Mouse (Mus musculus): Measurements from ENCODE around the gene Mvb12b. TPM values are rescaled to one million over a fixed set of nuclear protein-coding genes. Genes with fewer than 3 reads are reported as not detected.

Mvb12b gene
- polyA plus RNA-seq, 1 experiment = 15.9 TPM

DNA sequence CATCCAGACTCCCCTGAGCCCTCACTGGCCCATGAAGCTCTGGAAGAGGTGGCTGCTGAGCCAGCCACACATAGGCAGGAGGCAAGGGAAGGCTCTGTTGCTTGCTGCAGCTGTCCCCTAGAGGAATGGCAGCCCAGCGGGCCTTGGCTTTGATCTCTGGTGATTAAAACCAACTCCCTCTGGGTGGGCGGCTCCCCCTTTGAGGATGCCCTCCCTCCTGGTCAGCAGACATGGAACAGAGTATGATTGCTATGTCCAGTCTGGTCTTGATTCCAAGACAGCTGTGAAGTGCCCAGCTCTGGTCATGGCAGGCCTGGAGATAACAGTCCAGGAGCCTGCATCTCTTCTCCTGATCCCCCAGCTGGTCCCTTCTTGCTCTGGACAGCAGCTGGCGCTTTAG is 179.7 kb downstream of the Mvb12b start:
- H3K4me3 ChIP-seq (ENCODE audit: insufficient read depth, poor library complexity, severe bottlenecking) = no peak overlapping the region
- TF ChIP-seq MYOD1 (IDR thresholded peaks at IDR 0.05; ENCODE audit: control insufficient read depth, insufficient read length, low read depth) (no peak), FOSL1 (IDR thresholded peaks at IDR 0.05; ENCODE audit: insufficient read depth, low read length, poor library complexity, severe bottlenecking) (no peak), CEBPB (IDR thresholded peaks at IDR 0.05; ENCODE audit: low read depth) (no peak), MAX (IDR thresholded peaks at IDR 0.05) (no peak)
- H3ac ChIP-seq (ENCODE audit: control insufficient read depth, insufficient read length, low read depth) = no peak overlapping the region
- H3K27me3 ChIP-seq (ENCODE audit: control insufficient read depth, insufficient read depth, insufficient read length) = peaks cover 72% of the 10 kb centered on the region
- no peaks in the 10 kb centered on the region for H3K79me3 ChIP-seq (ENCODE audit: low read depth)
- no peaks in the 10 kb centered on the region for H3K79me2 ChIP-seq (ENCODE audit: control insufficient read depth, insufficient read depth)
- H3K36me3 ChIP-seq (ENCODE audit: control insufficient read depth, insufficient read depth) = no peaks in the 10 kb centered on the region

GRCm38 (mm10) chr2:33706403-33706802 is 181.3 kb downstream of the Mvb12b start:
- H3K4me3 ChIP-seq (ENCODE audit: insufficient read depth, poor library complexity, severe bottlenecking) = no peak overlapping the region
- no peaks in the 10 kb centered on the region for H3K36me3 ChIP-seq (ENCODE audit: control insufficient read depth, insufficient read depth)
- peaks cover 74% of the 10 kb centered on the region for H3K27me3 ChIP-seq (ENCODE audit: control insufficient read depth, insufficient read depth, insufficient read length)
- no peaks in the 10 kb centered on the region for H3K79me2 ChIP-seq (ENCODE audit: control insufficient read depth, insufficient read depth)
- no peaks in the 10 kb centered on the region for H3K79me3 ChIP-seq (ENCODE audit: low read depth)
- TF ChIP-seq MYOG (IDR thresholded peaks at IDR 0.05; ENCODE audit: control insufficient read depth, extremely low read depth, insufficient read length) (no peak), MYOD1 (IDR thresholded peaks at IDR 0.05; ENCODE audit: control insufficient read depth, insufficient read length, low read depth) (no peak), CEBPB (IDR thresholded peaks at IDR 0.05; ENCODE audit: low read depth) (no peak), CTCF (IDR thresholded peaks at IDR 0.05; ENCODE audit: control insufficient read depth, insufficient read depth, insufficient read length) (no peak), USF1 (IDR thresholded peaks at IDR 0.05; ENCODE audit: low read depth) (no peak), MAX (IDR thresholded peaks at IDR 0.05) (no peak)
- no peak overlapping the region for H3ac ChIP-seq (ENCODE audit: control insufficient read depth, insufficient read length, low read depth)

DNA sequence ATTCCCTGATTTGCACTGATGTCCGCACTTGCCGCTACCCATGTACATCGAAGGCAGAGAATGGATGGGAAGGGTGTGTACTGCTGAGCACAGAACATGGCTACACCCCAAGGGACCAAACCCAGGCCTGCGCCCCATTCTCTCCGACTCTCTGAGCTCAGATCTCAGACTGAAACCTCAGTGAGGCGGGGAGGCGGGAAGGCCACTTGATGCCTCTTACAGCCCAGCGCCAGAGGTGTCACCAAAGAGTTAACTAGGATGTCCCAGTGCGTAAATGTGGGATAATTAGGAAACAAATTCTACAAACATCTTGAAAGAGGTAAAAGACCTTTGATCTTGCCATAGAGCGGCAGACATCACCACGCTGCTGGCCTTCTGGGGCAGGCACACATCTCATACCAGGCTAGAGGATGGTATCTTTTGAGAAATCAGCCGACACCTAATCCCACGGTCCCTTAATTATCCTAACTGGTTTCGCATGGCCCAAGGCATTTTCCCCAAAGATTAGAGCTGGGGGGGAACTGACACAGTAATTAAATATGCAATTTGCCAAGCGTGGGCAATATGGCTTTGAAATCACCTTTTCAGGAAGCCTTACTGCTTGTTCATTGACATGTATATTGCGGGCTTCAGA is 181.9 kb downstream of the Mvb12b start:
- Histone ChIP-seq H3K27me3 (ENCODE audit: control insufficient read depth, insufficient read depth, insufficient read length) (peaks cover 77% of the 10 kb centered on the region), H3K79me3 (ENCODE audit: low read depth) (no peaks in the 10 kb centered on the region), H3K79me2 (ENCODE audit: control insufficient read depth, insufficient read depth) (no peaks in the 10 kb centered on the region), H3ac (ENCODE audit: control insufficient read depth, insufficient read length, low read depth) (no peak overlapping the region), H3K4me3 (ENCODE audit: insufficient read depth, poor library complexity, severe bottlenecking) (no peak overlapping the region), H3K36me3 (ENCODE audit: control insufficient read depth, insufficient read depth) (no peaks in the 10 kb centered on the region)
- TF ChIP-seq MYOG (IDR thresholded peaks at IDR 0.05; ENCODE audit: control insufficient read depth, extremely low read depth, insufficient read length) = no peak
- TF ChIP-seq MAX (IDR thresholded peaks at IDR 0.05) = no peak
- TF ChIP-seq CEBPB (IDR thresholded peaks at IDR 0.05; ENCODE audit: low read depth) = no peak
- no peak for TF ChIP-seq CTCF (IDR thresholded peaks at IDR 0.05; ENCODE audit: control insufficient read depth, insufficient read depth, insufficient read length)
- TF ChIP-seq USF1 (IDR thresholded peaks at IDR 0.05; ENCODE audit: low read depth) = no peak

DNA sequence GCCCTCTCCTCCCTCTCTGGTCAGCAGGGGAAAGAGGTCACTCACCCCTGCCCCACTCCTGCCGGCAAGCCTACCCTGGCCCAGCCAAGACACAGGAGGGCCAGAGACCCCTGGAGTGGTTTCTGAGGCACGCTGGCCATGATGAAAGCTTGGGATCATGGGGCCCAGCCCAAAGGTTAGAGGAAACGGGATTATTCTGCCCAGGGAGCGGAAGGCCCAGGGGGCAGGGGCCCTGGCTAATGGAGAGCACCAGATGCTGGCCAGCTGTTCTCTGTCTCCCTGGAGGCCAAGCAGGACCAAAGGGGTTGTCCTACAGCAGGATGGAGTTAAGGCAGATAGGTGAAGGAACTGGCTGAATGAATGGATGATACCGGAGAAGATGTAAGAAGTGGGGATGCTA is 184.5 kb downstream of the Mvb12b start:
- H3ac ChIP-seq (ENCODE audit: control insufficient read depth, insufficient read length, low read depth) = no peak overlapping the region
- no peak for TF ChIP-seq CTCF (IDR thresholded peaks at IDR 0.05; ENCODE audit: control insufficient read depth, insufficient read depth, insufficient read length)
- no peak for TF ChIP-seq FOSL1 (IDR thresholded peaks at IDR 0.05; ENCODE audit: insufficient read depth, low read length, poor library complexity, severe bottlenecking)
- TF ChIP-seq CEBPB (IDR thresholded peaks at IDR 0.05; ENCODE audit: low read depth) = no peak
- no peak for TF ChIP-seq MAX (IDR thresholded peaks at IDR 0.05)
- no peak for TF ChIP-seq USF1 (IDR thresholded peaks at IDR 0.05; ENCODE audit: low read depth)
- TF ChIP-seq MYOG (IDR thresholded peaks at IDR 0.05; ENCODE audit: control insufficient read depth, extremely low read depth, insufficient read length) = no peak
- no peak for TF ChIP-seq MYOD1 (IDR thresholded peaks at IDR 0.05; ENCODE audit: control insufficient read depth, insufficient read length, low read depth)
- no peak overlapping the region for H3K4me3 ChIP-seq (ENCODE audit: insufficient read depth, poor library complexity, severe bottlenecking)
- H3K79me3 ChIP-seq (ENCODE audit: low read depth) = no peaks in the 10 kb centered on the region
- no peaks in the 10 kb centered on the region for H3K79me2 ChIP-seq (ENCODE audit: control insufficient read depth, insufficient read depth)
- peaks cover 71% of the 10 kb centered on the region for H3K27me3 ChIP-seq (ENCODE audit: control insufficient read depth, insufficient read depth, insufficient read length)
- no peaks in the 10 kb centered on the region for H3K36me3 ChIP-seq (ENCODE audit: control insufficient read depth, insufficient read depth)

GRCm38 (mm10) chr2:33702705-33703104 is 185.0 kb downstream of the Mvb12b start:
- no peaks in the 10 kb centered on the region for H3K79me2 ChIP-seq (ENCODE audit: control insufficient read depth, insufficient read depth)
- H3ac ChIP-seq (ENCODE audit: control insufficient read depth, insufficient read length, low read depth) = no peak overlapping the region
- no peaks in the 10 kb centered on the region for H3K79me3 ChIP-seq (ENCODE audit: low read depth)
- TF ChIP-seq CTCF (IDR thresholded peaks at IDR 0.05; ENCODE audit: control insufficient read depth, insufficient read depth, insufficient read length) = no peak
- H3K36me3 ChIP-seq (ENCODE audit: control insufficient read depth, insufficient read depth) = no peaks in the 10 kb centered on the region
- no peak overlapping the region for H3K4me3 ChIP-seq (ENCODE audit: insufficient read depth, poor library complexity, severe bottlenecking)
- peaks cover 66% of the 10 kb centered on the region for H3K27me3 ChIP-seq (ENCODE audit: control insufficient read depth, insufficient read depth, insufficient read length)

DNA sequence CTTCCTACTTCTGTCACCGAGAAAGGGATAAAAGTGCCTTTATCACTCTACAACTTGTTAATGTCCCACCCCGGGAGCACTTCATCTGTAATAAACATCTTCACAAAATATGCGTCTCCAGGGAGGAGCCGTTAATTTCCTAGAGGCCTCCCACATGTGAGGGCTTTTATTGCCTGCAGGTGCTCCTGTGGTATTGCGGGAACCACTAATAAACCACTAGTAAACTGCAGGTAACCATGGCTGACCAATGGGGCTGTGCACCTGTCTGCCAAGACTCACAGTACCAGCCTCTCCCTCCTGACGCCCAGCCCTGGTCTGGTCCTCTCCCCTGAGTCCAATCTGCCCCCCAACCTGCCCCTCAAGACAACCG is 186.3 kb downstream of the Mvb12b start:
- Histone ChIP-seq H3ac (ENCODE audit: control insufficient read depth, insufficient read length, low read depth) (no peak overlapping the region), H3K79me2 (ENCODE audit: control insufficient read depth, insufficient read depth) (no peaks in the 10 kb centered on the region), H3K36me3 (ENCODE audit: control insufficient read depth, insufficient read depth) (no peaks in the 10 kb centered on the region), H3K79me3 (ENCODE audit: low read depth) (no peaks in the 10 kb centered on the region), H3K4me3 (ENCODE audit: insufficient read depth, poor library complexity, severe bottlenecking) (no peak overlapping the region), H3K27me3 (ENCODE audit: control insufficient read depth, insufficient read depth, insufficient read length) (peaks cover 60% of the 10 kb centered on the region)
- TF ChIP-seq USF1 (IDR thresholded peaks at IDR 0.05; ENCODE audit: low read depth) (no peak), MAX (IDR thresholded peaks at IDR 0.05) (no peak), CEBPB (IDR thresholded peaks at IDR 0.05; ENCODE audit: low read depth) (no peak), MYOD1 (IDR thresholded peaks at IDR 0.05; ENCODE audit: control insufficient read depth, insufficient read length, low read depth) (no peak), MYOG (IDR thresholded peaks at IDR 0.05; ENCODE audit: control insufficient read depth, extremely low read depth, insufficient read length) (no peak), CTCF (IDR thresholded peaks at IDR 0.05; ENCODE audit: control insufficient read depth, insufficient read depth, insufficient read length) (no peak), FOSL1 (IDR thresholded peaks at IDR 0.05; ENCODE audit: insufficient read depth, low read length, poor library complexity, severe bottlenecking) (no peak)
